ENCODE assay signal across 13 mouse cellular contexts in the genomic region with DNA sequence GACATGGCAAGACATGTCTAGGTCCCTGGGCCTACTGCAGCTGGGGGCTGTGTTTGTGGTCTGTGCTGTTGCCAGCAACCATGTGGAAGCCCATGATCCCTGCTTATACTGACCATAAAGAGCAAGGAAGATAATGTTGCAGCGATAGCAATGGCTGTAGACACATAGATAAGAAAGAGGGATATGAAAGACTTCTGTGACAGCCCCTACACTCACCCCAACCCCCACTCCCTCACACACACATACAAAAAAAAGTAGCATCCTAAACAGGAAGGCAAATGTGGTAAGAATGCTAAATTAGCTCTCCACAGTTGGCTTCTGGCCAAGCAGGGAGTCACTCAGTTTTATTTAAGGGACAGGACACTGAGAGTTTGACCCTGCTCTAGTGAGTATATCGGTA. TPM values are rescaled to one million over a fixed set of nuclear protein-coding genes. Genes with fewer than 3 reads are reported as not detected.
DNase-seq lines count a peak whose midpoint lies in the region; ATAC-seq and TF ChIP-seq lines count a peak whose summit lies in the region.
"Had no signal": no experiment of that assay in that cellular context is flagged by ENCODE, and none has a peak within 500 bp of the region (broad histone marks: within the 10 kb centered on the region; RNA-seq: fewer than 3 reads in every experiment).

No protein-coding gene starts in this region.

- 28% methylated on average over 2 of the region's 2 CpGs for WGBS in heart, embryonic 11.5 days (ENCODE audit: insufficient replicate concordance)
- 40% methylated on average over 2 of the region's 2 CpGs for WGBS in heart, embryonic 10.5 days
- 48% methylated on average over 2 of the region's 2 CpGs for WGBS in kidney, adult 2 months

- H3K27ac ChIP-seq in heart, embryonic 11.5 days (ENCODE audit: low read depth, low read length) = 0 out of 2 replicates have a peak overlapping the region, but pooled peaks have one; percentile 25
- no peak overlapping the region for H3K27ac ChIP-seq in heart, embryonic 10.5 days
- no peak overlapping the region for H3K27ac ChIP-seq in kidney, adult 2 months (ENCODE audit: insufficient read depth, low read depth, low read length)
- H3K27ac ChIP-seq: limb, embryonic 12.5 days had no signal

- no peaks in the 10 kb centered on the region for H3K9me3 ChIP-seq in heart, embryonic 11.5 days (replicated peaks; ENCODE audit: control insufficient read depth, low read length)
- no peaks in the 10 kb centered on the region for H3K9me3 ChIP-seq in heart, embryonic 10.5 days
- H3K9me3 ChIP-seq: limb, embryonic 12.5 days had no signal

- TF ChIP-seq CTCF in kidney, adult 2 months (conservative IDR thresholded peaks at IDR 0.05; ENCODE audit: insufficient read depth, insufficient read length, low read depth, low read length) = no peak

- no peak overlapping the region for H3K4me3 ChIP-seq in heart, embryonic 11.5 days (ENCODE audit: low read depth, low read length)
- H3K4me3 ChIP-seq in heart, embryonic 10.5 days = no peak overlapping the region
- no peak overlapping the region for H3K4me3 ChIP-seq in kidney, adult 2 months (ENCODE audit: insufficient read depth, low read depth, low read length)
- H3K4me3 ChIP-seq: erythroblast, embryonic 14.5 days; limb, embryonic 12.5 days; myocyte had no signal

- peaks cover 6% of the 10 kb centered on the region; the same call in 1 of the 2 replicates for H3K27me3 ChIP-seq in heart, embryonic 11.5 days (ENCODE audit: control insufficient read depth, insufficient read depth, low read length)
- H3K27me3 ChIP-seq in heart, embryonic 10.5 days (ENCODE audit: insufficient read depth, poor library complexity, severe bottlenecking) = 0 out of 2 replicates have a peak, but pooled peaks cover 7% of the 10 kb centered on the region
- no peaks in the 10 kb centered on the region for H3K27me3 ChIP-seq in kidney, adult 2 months (replicated peaks; ENCODE audit: control insufficient read depth, insufficient read depth, low read length)
- H3K27me3 ChIP-seq: limb, embryonic 12.5 days had no signal

- TF ChIP-seq POLR2A in kidney, adult 2 months (IDR thresholded peaks at IDR 0.05; ENCODE audit: low read depth, low read length) = no peak

- H3K4me1 ChIP-seq in heart, embryonic 11.5 days (ENCODE audit: control insufficient read depth, insufficient read depth, low read length) = peaks cover 10% of the 10 kb centered on the region
- peaks cover 12% of the 10 kb centered on the region for H3K4me1 ChIP-seq in heart, embryonic 10.5 days
- H3K4me1 ChIP-seq in kidney, adult 2 months (ENCODE audit: control insufficient read depth, insufficient read depth, low read length) = no peaks in the 10 kb centered on the region
- H3K4me1 ChIP-seq: limb, embryonic 12.5 days had no signal

- H3K4me2 ChIP-seq in heart, embryonic 11.5 days = no peak overlapping the region
- H3K4me2 ChIP-seq: limb, embryonic 12.5 days had no signal

- ATAC-seq in heart, embryonic 11.5 days (replicated peaks; ENCODE audit: insufficient number of reproducible peaks, low FRiP score, low TSS enrichment) = no peak

- no peak overlapping the region for H3K9ac ChIP-seq in heart, embryonic 11.5 days (ENCODE audit: low read depth, low read length)
- H3K9ac ChIP-seq: limb, embryonic 12.5 days had no signal

- H3K36me3 ChIP-seq in heart, embryonic 11.5 days (ENCODE audit: control insufficient read depth, insufficient read depth, low read length) = no peaks in the 10 kb centered on the region
- H3K36me3 ChIP-seq in heart, embryonic 10.5 days = no peaks in the 10 kb centered on the region
- no peaks in the 10 kb centered on the region for H3K36me3 ChIP-seq in kidney, adult 2 months (ENCODE audit: control insufficient read depth, insufficient read depth, low read length)
- H3K36me3 ChIP-seq: limb, embryonic 12.5 days had no signal

- DNase-seq in heart, embryonic 10.5 days (ENCODE audit: low spot score) = no peak
- DNase-seq in kidney, postnatal 10 days = peak; percentile 51
- no peak for DNase-seq in kidney, adult 2 months
- DNase-seq in 416B (ENCODE audit: low read depth) (peak; percentile 88), liver (peak; percentile 28)
- DNase-seq in urinary bladder, postnatal 10 days (ENCODE audit: low spot score) = no peak
- no peak for DNase-seq in urinary bladder, postnatal 4 days (ENCODE audit: low spot score in 2 of 2)
- DNase-seq: B cell, adult 2 months; cerebellum, adult 18-20 months had no signal

RNA-seq across cellular contexts. Expression of gene Zranb2, which starts 16.0 kb away (rescaled TPM):
- 85.6 and 99.7 TPM in 2 replicates for polyA plus RNA-seq in heart, embryonic 11.5 days (2014; fragmentation: Nextera tagmentation; extraction: Ambion mirVana)
- 78.6 and 95.8 TPM in 2 replicates for polyA plus RNA-seq in heart, embryonic 10.5 days (2016; fragmentation: Nextera tagmentation; extraction: Ambion mirVana)
- 6.8 and 10.2 TPM in 2 replicates for polyA plus RNA-seq in kidney, adult 2 months (2012; rRNA removed)

RNA-seq across cellular contexts. Expression of gene Ptger3, which starts 48.7 kb away (rescaled TPM):
- polyA plus RNA-seq in heart, embryonic 11.5 days (2014; fragmentation: Nextera tagmentation; extraction: Ambion mirVana) = 2.0 and 2.8 TPM in 2 replicates
- 1.0 and 4.7 TPM in 2 replicates for polyA plus RNA-seq in heart, embryonic 10.5 days (2016; fragmentation: Nextera tagmentation; extraction: Ambion mirVana)
- polyA plus RNA-seq in kidney, adult 2 months (2012; rRNA removed) = 29.5 and 44.2 TPM in 2 replicates
- polyA plus RNA-seq: myocyte had no signal

Comparison
In these comparisons a context has a peak if more than half of its experiments do, and no peak if none do; other contexts are left out.
1. DNase-seq: peak in kidney, postnatal 10 days (single experiment), 416B (single experiment) and liver (single experiment); none in heart, embryonic 10.5 days (single experiment), kidney, adult 2 months (single experiment), urinary bladder, postnatal 10 days (single experiment) and urinary bladder, postnatal 4 days (0 of 2).